Mouse (Mus musculus) bone marrow, adult 2 months (tissue): ENCODE measurements around the gene Myod1.

Source experiments
- CTCF ChIP-seq: fragments of 200-500 bp; IDR thresholded peaks from 2 replicates; pipeline ENCODE4 v1.5.1; 2011; ENCODE audit warnings: low read length, control low read depth; ENCODE audit not compliant: control insufficient read depth, insufficient read depth
- POLR2A ChIP-seq: fragments of 200-500 bp; IDR thresholded peaks from 2 replicates; pipeline ENCODE4 v1.6.1; 2011; ENCODE audit warnings: low read depth, mild to moderate bottlenecking, control low read depth, low read length, borderline replicate concordance; ENCODE audit not compliant: control insufficient read depth

DNA sequence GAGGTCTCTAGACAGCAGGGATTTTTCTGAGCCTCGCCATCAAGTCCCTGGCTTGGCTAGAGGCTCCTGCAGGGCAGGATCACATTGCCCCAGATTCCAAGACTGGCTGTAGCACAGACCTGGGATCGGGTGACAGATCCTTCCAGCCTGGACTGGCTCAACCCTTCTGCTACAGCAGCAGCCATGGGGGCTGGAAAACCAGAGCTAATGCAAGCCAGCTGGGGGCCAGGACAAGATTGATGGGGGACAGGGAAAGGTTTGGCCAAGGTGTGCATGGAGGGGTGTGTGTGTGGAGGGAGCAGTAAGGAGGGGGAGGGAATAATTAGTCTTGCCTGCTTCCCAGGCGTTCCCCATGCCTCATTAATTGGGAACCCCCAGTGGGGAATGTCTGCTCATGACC is 36.5 kb upstream of the Myod1 start:
- TF ChIP-seq CTCF (no peak), POLR2A (no peak)
